Mouse (Mus musculus) E14TG2a.4 (cell line): ENCODE results near the gene Six4.

Source experiments
- CTCF ChIP-seq: conservative IDR thresholded peaks from 2 replicates; pipeline ENCODE4 v1.5.1; 2014; ENCODE audit warnings: low read length
- NANOG ChIP-seq: IDR thresholded peaks from 2 replicates; pipeline ENCODE4 v1.6.1; 2014; ENCODE audit warnings: borderline replicate concordance, low read length, mixed read lengths

- TF ChIP-seq CTCF (no peak), NANOG (no peak)
Measured at GRCm38 (mm10) chr12:73094189-73094588, 19.1 kb downstream of the Six4 start.
